Mouse (Mus musculus): Measurements from ENCODE around the gene Gm7358. TPM values are rescaled to one million over a fixed set of nuclear protein-coding genes. Genes with fewer than 3 reads are reported as not detected.

Gene Gm7358
- polyA plus RNA-seq, 1 experiment from 2014 or later = not detected

Other genes starting within 250 kb of the Gm7358 start
- not detected in 2 replicates for gene Gm7168, start 111.2 kb downstream of the Gm7358 start, polyA plus RNA-seq (2015; fragmentation: Nextera tagmentation; extraction: Ambion mirVana)
- not detected in 2 replicates for gene Gm7356, start 55.8 kb downstream of the Gm7358 start, polyA plus RNA-seq (2015; fragmentation: Nextera tagmentation; extraction: Ambion mirVana)
- gene Dact2, start 144.8 kb upstream of the Gm7358 start, polyA plus RNA-seq (2015; fragmentation: Nextera tagmentation; extraction: Ambion mirVana) = 2.5 and 2.6 TPM in 2 replicates
- 31.8 and 32.2 TPM in 2 replicates for gene Smoc2, start 220.0 kb upstream of the Gm7358 start, polyA plus RNA-seq (2015; fragmentation: Nextera tagmentation; extraction: Ambion mirVana)